Mouse (Mus musculus) myocyte (in vitro differentiated cells): ENCODE measurements around the gene Il19.

Source experiments
- MYOG ChIP-seq, 3 experiments: IDR thresholded peaks; one replicate each; pipeline ENCODE4 v1.6.1; 2011; ENCODE audit warnings: control low read depth in 2 of 3, low read depth in 2 of 3, mild to moderate bottlenecking in 2 of 3; ENCODE audit not compliant: insufficient read length in 2 of 3, control insufficient read depth in 1 of 3, insufficient read depth in 1 of 3
- POLR2A ChIP-seq: IDR thresholded peaks from one replicate; pipeline ENCODE4 v1.6.1; 2011; ENCODE audit warnings: low read depth, mild to moderate bottlenecking, control low read depth, moderate library complexity; ENCODE audit not compliant: insufficient read length
- USF1 ChIP-seq: IDR thresholded peaks from one replicate; pipeline ENCODE4 v1.6.1; 2011; ENCODE audit warnings: low read depth, mild to moderate bottlenecking, control low read depth, moderate library complexity

DNA sequence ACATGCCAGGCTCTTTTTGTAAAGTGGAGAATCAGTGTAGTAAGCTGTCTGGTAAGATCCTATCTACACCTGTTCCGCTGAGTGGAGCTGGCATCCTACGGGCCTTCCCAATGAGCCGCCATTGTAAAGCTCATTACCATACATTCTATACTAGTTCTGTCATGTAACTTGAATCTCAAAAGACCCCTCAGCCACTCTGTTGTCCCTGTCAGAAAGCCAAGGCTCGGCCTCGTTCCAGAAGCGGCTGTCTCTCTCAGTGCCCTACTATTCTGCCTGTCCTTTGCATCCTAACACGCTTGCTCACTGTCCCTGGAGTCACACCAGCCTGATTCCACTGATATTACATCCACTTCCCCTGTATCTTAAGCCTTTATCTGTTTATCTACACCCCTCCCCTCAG, 1.7 kb downstream of the Il19 start:
- TF ChIP-seq POLR2A (no peak), USF1 (no peak), MYOG (IDR thresholded peaks at IDR 0.05; ENCODE audit: control insufficient read depth in 1 of 3, insufficient read depth in 1 of 3, insufficient read length in 2 of 3, low read depth in 2 of 3) (no peak)
